Mouse (Mus musculus): ENCODE measurements around the gene Scap.

DNA sequence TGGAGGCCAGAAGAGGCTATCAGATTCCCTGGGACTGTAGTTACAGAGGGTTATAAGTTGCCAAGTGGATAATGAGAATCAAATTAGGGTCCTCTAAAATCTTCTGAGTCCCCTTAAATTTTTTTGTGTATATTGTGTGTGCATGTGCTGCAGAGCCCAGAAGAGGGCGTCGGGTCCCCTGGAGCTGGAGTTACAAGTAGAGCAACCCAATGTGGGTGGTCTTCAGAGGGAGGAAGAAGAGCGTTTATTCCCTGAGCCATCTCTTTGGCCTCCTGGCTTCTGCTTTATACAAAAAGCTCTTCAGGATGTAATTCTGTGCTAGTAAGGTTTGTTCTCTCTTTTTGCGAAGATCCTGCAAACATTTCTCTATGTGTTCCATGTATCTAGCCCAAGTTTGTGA is 28.6 kb upstream of the Scap start:
- TF ChIP-seq CTCF (IDR thresholded peaks at IDR 0.05; ENCODE audit: low read depth, low read length) (no peak), POLR2A (IDR thresholded peaks at IDR 0.05; ENCODE audit: borderline replicate concordance, low read depth, low read length) (no peak)

Data from bone marrow macrophage, adult 2 months (primary cell).